Mouse (Mus musculus) embryonic fibroblast, embryonic 13.5 days (primary cell): Measurements from ENCODE around the gene Elmo3.

Experiments used
- CTCF ChIP-seq: IDR thresholded peaks from 2 replicates; pipeline ENCODE4 v1.5.1; 2011; ENCODE audit warnings: mild to moderate bottlenecking, control low read depth, low read length, moderate library complexity, borderline replicate concordance; ENCODE audit not compliant: insufficient read depth
- POLR2A ChIP-seq: IDR thresholded peaks from 2 replicates; pipeline ENCODE4 v1.6.1; 2011; ENCODE audit warnings: low read depth, mild to moderate bottlenecking, control low read depth, low read length, moderate library complexity

GRCm38 (mm10) chr8:105326141-105326672 lies 20.8 kb downstream of the Elmo3 start, which contains the start of the genes Lrrc29 and Tmem208:
- TF ChIP-seq CTCF (peak; percentile 51; the same call in 1 of the 2 replicates), POLR2A (peak; percentile 99)
